Mouse (Mus musculus): Measurements from ENCODE around the gene Doc2a.

GRCm38 (mm10) chr7:126843276-126843675 is 3.9 kb upstream of the Doc2a start:
- TF ChIP-seq CTCF (IDR thresholded peaks at IDR 0.05; ENCODE audit: borderline replicate concordance, insufficient read depth, low read depth, low read length) (no peak), POLR2A (IDR thresholded peaks at IDR 0.05; ENCODE audit: borderline replicate concordance, insufficient read depth, low read length) (no peak)

All from cerebellum, adult 2 months (tissue).